ENCODE assay signal across 8 mouse cellular contexts in genomic region chr2:125858521-125859280, GRCm38 (mm10). TPM values are rescaled to one million over a fixed set of nuclear protein-coding genes. Genes with fewer than 3 reads are reported as not detected.
A peak's percentile ranks its signal among the peaks of the same experiment; 100 is the strongest.
DNase-seq lines count a peak whose midpoint lies in the region; ATAC-seq and TF ChIP-seq lines count a peak whose summit lies in the region.

Gene Galk2 (plus strand): TSS chr2:125859109.
Gene Cops2 (minus strand): TSS chr2:125859139.

- WGBS in forebrain, embryonic 10.5 days = under 1% methylated on average over 52 of the region's 54 CpGs
- under 1% methylated on average over 51 of the region's 54 CpGs for WGBS in heart, embryonic 15.5 days
- under 1% methylated on average over 50 of the region's 54 CpGs for WGBS in liver, embryonic 14.5 days (ENCODE audit: insufficient replicate concordance)
- WGBS in neural tube, embryonic 11.5 days = 0% methylated on average over 52 of the region's 54 CpGs
- WGBS in stomach, postnatal 0 days = under 1% methylated on average over 50 of the region's 54 CpGs

- H3K27ac ChIP-seq in forebrain, embryonic 10.5 days = peak within 1 kb of the TSS; percentile 97
- H3K27ac ChIP-seq in heart, embryonic 15.5 days = peak within 1 kb of the TSS; percentile 82
- H3K27ac ChIP-seq in liver, embryonic 14.5 days = peak within 1 kb of the TSS; percentile 81
- H3K27ac ChIP-seq in neural tube, embryonic 11.5 days (ENCODE audit: low read depth, low read length) = peak within 1 kb of the TSS; percentile 84
- peak within 1 kb of the TSS; percentile 92 for H3K27ac ChIP-seq in stomach, postnatal 0 days (replicated peaks)

- no peaks in the 10 kb centered on the region for H3K36me3 ChIP-seq in forebrain, embryonic 10.5 days (replicated peaks)
- no peaks in the 10 kb centered on the region for H3K36me3 ChIP-seq in heart, embryonic 15.5 days
- no peaks in the 10 kb centered on the region for H3K36me3 ChIP-seq in liver, embryonic 14.5 days (replicated peaks; ENCODE audit: control insufficient read depth, insufficient read depth, low read depth)
- H3K36me3 ChIP-seq in neural tube, embryonic 11.5 days (ENCODE audit: control insufficient read depth, insufficient read depth, low read length) = no peaks in the 10 kb centered on the region
- H3K36me3 ChIP-seq in stomach, postnatal 0 days (ENCODE audit: control insufficient read depth, insufficient read depth, low read length) = no peaks in the 10 kb centered on the region

- peak; percentile 89 to 90 for DNase-seq in CD8-positive naive resting alpha-beta T cell, adult 2 months (ENCODE audit: low read depth in 2 of 2, low spot score in 2 of 2)
- peak; percentile 96 for DNase-seq in c-Kit-positive CD71-negative TER-119-negative erythroid progenitor cells, embryonic 14.5 days (ENCODE audit: low read depth)
- peak; percentile 91 for DNase-seq in forebrain, embryonic 10.5 days (ENCODE audit: extremely low spot score, low spot score)
- peak; percentile 97 for DNase-seq in kidney, postnatal 25 days
- peak; percentile 95 to 96 (median 95) for DNase-seq in liver, embryonic 14.5 days (ENCODE audit: low read depth in 3 of 3, low spot score in 3 of 3)
- peak; percentile 93 for DNase-seq in neural tube, embryonic 11.5 days (ENCODE audit: low spot score)
- peak; percentile 94 for DNase-seq in stomach, postnatal 0 days (ENCODE audit: low spot score)

- H3K4me1 ChIP-seq in forebrain, embryonic 10.5 days = peaks cover 27% of the 10 kb centered on the region
- H3K4me1 ChIP-seq in heart, embryonic 15.5 days (replicated peaks) = peaks cover 7% of the 10 kb centered on the region; the same call in 1 of the 2 replicates
- H3K4me1 ChIP-seq in liver, embryonic 14.5 days (replicated peaks; ENCODE audit: control insufficient read depth in 2 of 2, insufficient read depth in 2 of 2, low read length in 1 of 2) = peaks cover 10% of the 10 kb centered on the region in 2 experiments
- peaks cover 2% of the 10 kb centered on the region; the same call in 1 of the 2 replicates for H3K4me1 ChIP-seq in neural tube, embryonic 11.5 days (ENCODE audit: control insufficient read depth, insufficient read depth, low read length)
- H3K4me1 ChIP-seq in stomach, postnatal 0 days (replicated peaks; ENCODE audit: control insufficient read depth, insufficient read depth) = no peaks in the 10 kb centered on the region

- peak; percentile 61 for TF ChIP-seq EP300 in liver, embryonic 14.5 days (IDR thresholded peaks at IDR 0.05; ENCODE audit: low read depth)
- TF ChIP-seq EP300 in stomach, postnatal 0 days (optimal IDR thresholded peaks at IDR 0.05) = no peak

- peak within 1 kb of the TSS; percentile 96 for H3K4me3 ChIP-seq in forebrain, embryonic 10.5 days
- peak within 1 kb of the TSS; percentile 100 for H3K4me3 ChIP-seq in heart, embryonic 15.5 days
- peak within 1 kb of the TSS; percentile 100 for H3K4me3 ChIP-seq in liver, embryonic 14.5 days (ENCODE audit: insufficient read depth in 1 of 2, low read depth in 2 of 2, low read length in 2 of 2)
- peak within 1 kb of the TSS; percentile 95 for H3K4me3 ChIP-seq in neural tube, embryonic 11.5 days (ENCODE audit: low read depth, low read length)
- peak within 1 kb of the TSS; percentile 98 for H3K4me3 ChIP-seq in stomach, postnatal 0 days (ENCODE audit: low read depth, low read length)

- ATAC-seq in heart, embryonic 15.5 days (replicated peaks; ENCODE audit: insufficient number of reproducible peaks, insufficient read depth, low FRiP score, low read depth) = peak; percentile 97
- peak; percentile 99 for ATAC-seq in liver, embryonic 14.5 days (ENCODE audit: insufficient read depth)
- ATAC-seq in neural tube, embryonic 11.5 days (ENCODE audit: insufficient read depth, low FRiP score, low TSS enrichment) = peak; percentile 99
- ATAC-seq in stomach, postnatal 0 days (ENCODE audit: low FRiP score, low TSS enrichment) = peak; percentile 100

- no peaks in the 10 kb centered on the region for H3K27me3 ChIP-seq in forebrain, embryonic 10.5 days (ENCODE audit: poor library complexity, severe bottlenecking)
- H3K27me3 ChIP-seq in heart, embryonic 15.5 days = no peaks in the 10 kb centered on the region
- H3K27me3 ChIP-seq in liver, embryonic 14.5 days (ENCODE audit: control insufficient read depth, insufficient read depth, low read length) = no peaks in the 10 kb centered on the region
- no peaks in the 10 kb centered on the region for H3K27me3 ChIP-seq in neural tube, embryonic 11.5 days (ENCODE audit: control insufficient read depth, insufficient read depth, low read length)
- H3K27me3 ChIP-seq in stomach, postnatal 0 days (ENCODE audit: control insufficient read depth, insufficient read depth, low read length) = no peaks in the 10 kb centered on the region

- H3K9ac ChIP-seq in heart, embryonic 15.5 days = peak within 1 kb of the TSS; percentile 100
- peak within 1 kb of the TSS; percentile 99 for H3K9ac ChIP-seq in liver, embryonic 14.5 days (replicated peaks)
- H3K9ac ChIP-seq in neural tube, embryonic 11.5 days (ENCODE audit: low read length) = peak within 1 kb of the TSS; percentile 99
- H3K9ac ChIP-seq in stomach, postnatal 0 days (ENCODE audit: low read length) = peak within 1 kb of the TSS; percentile 96

- TF ChIP-seq CTCF in liver, embryonic 14.5 days (IDR thresholded peaks at IDR 0.05; ENCODE audit: low read depth) = no peak
- 0 out of 2 replicates have a peak, but pooled peaks have one; percentile 1 for TF ChIP-seq CTCF in stomach, postnatal 0 days (IDR thresholded peaks at IDR 0.05; ENCODE audit: low read depth)

- no peaks in the 10 kb centered on the region for H3K9me3 ChIP-seq in forebrain, embryonic 10.5 days
- no peaks in the 10 kb centered on the region for H3K9me3 ChIP-seq in heart, embryonic 15.5 days (replicated peaks)
- H3K9me3 ChIP-seq in liver, embryonic 14.5 days (ENCODE audit: control insufficient read depth, low read length) = no peaks in the 10 kb centered on the region
- no peaks in the 10 kb centered on the region for H3K9me3 ChIP-seq in neural tube, embryonic 11.5 days (ENCODE audit: control insufficient read depth, low read length)
- H3K9me3 ChIP-seq in stomach, postnatal 0 days (ENCODE audit: control insufficient read depth, low read length) = no peaks in the 10 kb centered on the region

- H3K4me2 ChIP-seq in heart, embryonic 15.5 days = peak within 1 kb of the TSS; percentile 76
- H3K4me2 ChIP-seq in liver, embryonic 14.5 days (ENCODE audit: low read depth) = peak within 1 kb of the TSS; percentile 79
- peak within 1 kb of the TSS; percentile 55 for H3K4me2 ChIP-seq in neural tube, embryonic 11.5 days (ENCODE audit: low read depth)
- peak within 1 kb of the TSS; percentile 68 for H3K4me2 ChIP-seq in stomach, postnatal 0 days (replicated peaks; ENCODE audit: low read depth)

RNA-seq across cellular contexts. Expression of gene Galk2, which starts in this region (rescaled TPM):
- polyA plus RNA-seq in forebrain, embryonic 10.5 days (2016; fragmentation: Nextera tagmentation; extraction: Ambion mirVana) = 29.1 and 31.2 TPM in 2 replicates
- polyA plus RNA-seq in heart, embryonic 15.5 days (2015; fragmentation: Nextera tagmentation; extraction: Ambion mirVana) = 26.8 and 32.0 TPM in 2 replicates
- polyA plus RNA-seq in liver, embryonic 14.5 days (2012; rRNA removed) = 6.2 and 6.3 TPM in 2 replicates
- polyA plus RNA-seq in liver, embryonic 14.5 days (2014; fragmentation: Nextera tagmentation; extraction: Ambion mirVana) = 9.7 and 10.1 TPM in 2 replicates
- polyA plus RNA-seq in neural tube, embryonic 11.5 days (2014; fragmentation: Nextera tagmentation; extraction: Ambion mirVana) = 29.9 and 31.1 TPM in 2 replicates
- polyA plus RNA-seq in stomach, postnatal 0 days (2015; fragmentation: Nextera tagmentation; extraction: Ambion mirVana) = 30.8 and 33.5 TPM in 2 replicates

RNA-seq across cellular contexts. Expression of gene Cops2, which starts in this region (rescaled TPM):
- polyA plus RNA-seq in forebrain, embryonic 10.5 days (2016; fragmentation: Nextera tagmentation; extraction: Ambion mirVana) = 96.4 and 101 TPM in 2 replicates
- polyA plus RNA-seq in heart, embryonic 15.5 days (2015; fragmentation: Nextera tagmentation; extraction: Ambion mirVana) = 53.2 and 57.0 TPM in 2 replicates
- polyA plus RNA-seq in liver, embryonic 14.5 days (2012; rRNA removed) = 13.9 and 50.4 TPM in 2 replicates
- 49.4 and 52.2 TPM in 2 replicates for polyA plus RNA-seq in liver, embryonic 14.5 days (2014; fragmentation: Nextera tagmentation; extraction: Ambion mirVana)
- 109 and 115 TPM in 2 replicates for polyA plus RNA-seq in neural tube, embryonic 11.5 days (2014; fragmentation: Nextera tagmentation; extraction: Ambion mirVana)
- 36.2 and 36.8 TPM in 2 replicates for polyA plus RNA-seq in stomach, postnatal 0 days (2015; fragmentation: Nextera tagmentation; extraction: Ambion mirVana)

Comparison
In these comparisons a context has a peak if more than half of its experiments do, and no peak if none do; other contexts are left out.
1. Peak in every context shown above with its lines: DNase-seq, ATAC-seq, H3K4me3 ChIP-seq and H3K27ac ChIP-seq.